Mouse (Mus musculus) midbrain, embryonic 13.5 days (tissue): ENCODE data around the gene Cacng1. TPM values are rescaled to one million over a fixed set of nuclear protein-coding genes. Genes with fewer than 3 reads are reported as not detected.

Source experiments
- ATAC-seq: fragments of 200-750 bp; cut with Nextera tagmentation; 2 replicates; pipeline ENCODE4 v1.8.0; 2017; ENCODE audit warnings: mild to moderate bottlenecking, moderate TSS enrichment, moderate library complexity
- H3K27ac ChIP-seq: fragments of 300-500 bp; sonication (generic); 2 replicates; pipeline ENCODE4 v1.5.1; 2015; ENCODE audit warnings: inconsistent platforms, mild to moderate bottlenecking, moderate library complexity
- H3K27me3 ChIP-seq: fragments of 300-500 bp; sonication (generic); 2 replicates; pipeline ENCODE4 v1.6.1; 2015; ENCODE audit warnings: mild to moderate bottlenecking, inconsistent platforms
- H3K36me3 ChIP-seq: fragments of 300-500 bp; sonication (generic); 2 replicates; pipeline ENCODE4 v1.6.1; 2015; ENCODE audit warnings: mild to moderate bottlenecking, inconsistent platforms
- H3K4me1 ChIP-seq: fragments of 300-500 bp; sonication (generic); replicated peaks from 2 replicates; pipeline ENCODE4 v1.6.1; 2015; ENCODE audit warnings: inconsistent platforms
- H3K4me2 ChIP-seq: fragments of 300-500 bp; sonication (generic); replicated peaks from 2 replicates; pipeline ENCODE4 v1.6.1; 2015; ENCODE audit warnings: moderate library complexity, mild to moderate bottlenecking, inconsistent platforms
- H3K4me3 ChIP-seq: fragments of 300-500 bp; sonication (generic); replicated peaks from 2 replicates; pipeline ENCODE4 v1.5.1; 2015; ENCODE audit warnings: mild to moderate bottlenecking, inconsistent platforms
- H3K9ac ChIP-seq: fragments of 300-500 bp; sonication (generic); replicated peaks from 2 replicates; pipeline ENCODE4 v1.6.1; 2015; ENCODE audit warnings: mild to moderate bottlenecking, inconsistent platforms
- H3K9me3 ChIP-seq: fragments of 300-500 bp; sonication (generic); 2 replicates; pipeline ENCODE4 v1.6.1; 2016; ENCODE audit warnings: mild to moderate bottlenecking, inconsistent platforms
- WGBS: fragments of 180-500 bp; shearing (Covaris S2); methylation state at CpG from one replicate; pipeline ENCODE4 v1.1.7; 2015; 5-methylcytosine and 5-hydroxymethylcytosine counted together
- polyA plus RNA-seq: library from polyadenylated mRNA; unstranded; fragments of >200 nt; fragmentation: Nextera tagmentation; extraction: Ambion mirVana; gene quantifications from 2 replicates; pipeline ENCODE4 v1.2.1, GENCODE M21; 2015

The Cacng1 gene
- polyA plus RNA-seq, 1 experiment from 2014 or later: 0.26 TPM

DNA sequence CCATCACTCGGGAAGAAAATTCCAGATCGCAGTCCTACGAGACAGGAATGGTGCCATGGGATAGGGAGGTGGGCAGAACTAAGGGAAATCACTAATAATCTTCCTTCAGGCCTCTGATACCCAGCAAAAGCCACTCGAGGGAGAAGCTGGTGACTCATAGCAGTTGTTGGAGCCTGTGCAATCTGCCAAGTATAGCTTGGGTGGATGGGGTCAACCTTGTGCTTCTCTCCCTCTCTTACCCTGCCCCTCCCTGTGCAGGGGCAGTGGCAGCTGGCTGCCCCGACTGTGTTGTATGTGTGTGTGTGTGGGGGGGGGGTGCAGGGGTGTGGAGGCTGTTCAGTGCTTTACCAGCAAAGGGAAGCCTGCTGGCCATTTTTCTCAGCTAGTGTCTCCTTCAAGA lies 15.2 kb upstream of the Cacng1 start:
- Histone ChIP-seq H3K27me3 (no peaks in the 10 kb centered on the region), H3K9ac (no peak overlapping the region), H3K4me2 (no peak overlapping the region), H3K27ac (no peak overlapping the region), H3K4me3 (no peak overlapping the region), H3K36me3 (peaks cover 57% of the 10 kb centered on the region), H3K9me3 (no peaks in the 10 kb centered on the region), H3K4me1 (no peaks in the 10 kb centered on the region)
- no peak for ATAC-seq
- 96% methylated on average over 5 of the region's 5 CpGs for WGBS

DNA sequence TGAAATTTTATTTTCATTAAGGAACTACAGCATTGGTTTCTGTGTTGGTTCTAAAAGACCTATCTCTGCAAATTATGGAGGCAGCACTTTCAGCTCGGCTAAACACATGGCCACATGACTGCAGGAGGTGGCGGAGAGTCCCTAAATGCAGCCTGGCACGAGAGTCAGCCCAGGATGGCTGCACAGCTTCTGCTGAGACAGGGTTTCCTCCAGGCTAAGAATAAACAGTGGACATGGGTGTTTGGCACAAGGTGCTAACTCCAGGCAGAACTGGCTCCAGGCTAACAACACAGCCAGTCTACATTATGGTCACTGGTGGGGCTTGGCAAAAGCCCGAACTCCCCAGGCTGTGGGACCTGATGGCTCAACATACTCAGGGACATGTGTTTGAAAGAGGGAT lies 14.6 kb upstream of the Cacng1 start:
- H3K36me3 ChIP-seq: peaks cover 52% of the 10 kb centered on the region
- no peak overlapping the region for H3K4me3 ChIP-seq
- no peak overlapping the region for H3K27ac ChIP-seq
- H3K4me1 ChIP-seq: no peaks in the 10 kb centered on the region
- 89% methylated on average over 4 of the region's 4 CpGs for whole genome bisulfite sequencing
- H3K9me3 ChIP-seq: no peaks in the 10 kb centered on the region
- no peak for ATAC-seq
- H3K9ac ChIP-seq: no peak overlapping the region
- H3K4me2 ChIP-seq: no peak overlapping the region
- H3K27me3 ChIP-seq: no peaks in the 10 kb centered on the region

GRCm38 (mm10) chr11:107729141-107729540 lies 12.8 kb upstream of the Cacng1 start:
- H3K4me2 ChIP-seq: no peak overlapping the region
- 90% methylated on average over 7 of the region's 7 CpGs for WGBS
- no peak for ATAC-seq
- H3K36me3 ChIP-seq: peaks cover 34% of the 10 kb centered on the region
- H3K27me3 ChIP-seq: no peaks in the 10 kb centered on the region
- no peaks in the 10 kb centered on the region for H3K9me3 ChIP-seq
- no peak overlapping the region for H3K4me3 ChIP-seq
- no peaks in the 10 kb centered on the region for H3K4me1 ChIP-seq
- H3K27ac ChIP-seq: no peak overlapping the region
- H3K9ac ChIP-seq: no peak overlapping the region

DNA sequence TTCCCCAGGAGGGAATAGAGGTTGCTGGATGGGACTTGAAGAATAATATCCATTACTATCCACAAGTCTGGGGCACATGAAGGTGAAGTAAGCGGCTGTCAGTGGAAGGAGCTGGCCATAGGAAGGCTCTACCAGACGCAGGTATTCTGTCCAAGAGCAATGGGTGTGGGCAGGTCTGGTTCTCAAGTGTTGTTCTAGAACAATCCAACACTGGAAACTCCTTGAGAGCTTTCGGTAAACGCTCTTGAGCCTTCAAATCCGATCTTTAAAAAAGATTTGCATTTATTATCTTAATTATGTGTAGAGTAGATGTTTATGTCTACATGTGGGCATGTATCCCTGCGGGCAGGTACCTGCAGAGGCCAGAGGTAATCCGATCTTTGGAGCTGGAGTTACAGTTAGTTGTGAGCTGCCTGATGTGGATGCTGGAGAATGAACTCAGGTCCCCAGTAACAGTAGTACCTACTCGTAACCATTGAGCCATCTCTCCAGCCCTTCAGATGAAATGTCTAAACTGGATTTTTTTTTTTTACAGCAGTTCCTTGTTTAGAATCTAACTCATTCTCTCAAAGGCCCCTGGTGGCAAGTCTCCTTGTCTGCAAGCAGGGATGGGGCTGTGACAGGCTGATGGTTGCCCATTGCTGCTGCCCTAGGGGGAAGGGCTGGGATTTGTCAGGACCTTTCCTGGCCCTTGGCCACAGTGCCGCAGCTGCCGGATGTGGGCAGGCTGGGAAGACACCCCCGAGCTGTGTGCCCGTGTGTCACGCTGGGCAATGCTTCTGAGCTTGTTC lies 11.9 kb upstream of the Cacng1 start:
- Histone ChIP-seq H3K4me2 (no peak overlapping the region), H3K36me3 (peaks cover 26% of the 10 kb centered on the region), H3K9me3 (no peaks in the 10 kb centered on the region), H3K4me3 (no peak overlapping the region), H3K27ac (no peak overlapping the region), H3K9ac (no peak overlapping the region), H3K4me1 (no peaks in the 10 kb centered on the region), H3K27me3 (no peaks in the 10 kb centered on the region)
- WGBS: 84% methylated on average over 13 of the region's 13 CpGs
- no peak for ATAC-seq

GRCm38 (mm10) chr11:107724603-107725002 lies 8.3 kb upstream of the Cacng1 start:
- Histone ChIP-seq H3K4me2 (no peak overlapping the region), H3K4me3 (no peak overlapping the region), H3K36me3 (peaks cover 4% of the 10 kb centered on the region; the same call in 1 of the 2 replicates), H3K27ac (no peak overlapping the region), H3K9me3 (peaks cover 3% of the 10 kb centered on the region; the same call in 1 of the 2 replicates), H3K9ac (no peak overlapping the region), H3K27me3 (no peaks in the 10 kb centered on the region), H3K4me1 (no peaks in the 10 kb centered on the region)
- WGBS: 94% methylated on average over 8 of the region's 8 CpGs
- ATAC-seq: no peak

GRCm38 (mm10) chr11:107721057-107721456 lies 4.7 kb upstream of the Cacng1 start:
- WGBS: 84% methylated on average over 7 of the region's 7 CpGs
- H3K4me1 ChIP-seq: 0 out of 2 replicates have a peak, but pooled peaks cover 5% of the 10 kb centered on the region
- no peak overlapping the region for H3K4me2 ChIP-seq
- no peak overlapping the region for H3K27ac ChIP-seq
- H3K36me3 ChIP-seq: peaks cover 4% of the 10 kb centered on the region; the same call in 1 of the 2 replicates
- H3K4me3 ChIP-seq: no peak overlapping the region
- no peak overlapping the region for H3K9ac ChIP-seq
- H3K9me3 ChIP-seq: peaks cover 3% of the 10 kb centered on the region
- no peaks in the 10 kb centered on the region for H3K27me3 ChIP-seq
- no peak for ATAC-seq

DNA sequence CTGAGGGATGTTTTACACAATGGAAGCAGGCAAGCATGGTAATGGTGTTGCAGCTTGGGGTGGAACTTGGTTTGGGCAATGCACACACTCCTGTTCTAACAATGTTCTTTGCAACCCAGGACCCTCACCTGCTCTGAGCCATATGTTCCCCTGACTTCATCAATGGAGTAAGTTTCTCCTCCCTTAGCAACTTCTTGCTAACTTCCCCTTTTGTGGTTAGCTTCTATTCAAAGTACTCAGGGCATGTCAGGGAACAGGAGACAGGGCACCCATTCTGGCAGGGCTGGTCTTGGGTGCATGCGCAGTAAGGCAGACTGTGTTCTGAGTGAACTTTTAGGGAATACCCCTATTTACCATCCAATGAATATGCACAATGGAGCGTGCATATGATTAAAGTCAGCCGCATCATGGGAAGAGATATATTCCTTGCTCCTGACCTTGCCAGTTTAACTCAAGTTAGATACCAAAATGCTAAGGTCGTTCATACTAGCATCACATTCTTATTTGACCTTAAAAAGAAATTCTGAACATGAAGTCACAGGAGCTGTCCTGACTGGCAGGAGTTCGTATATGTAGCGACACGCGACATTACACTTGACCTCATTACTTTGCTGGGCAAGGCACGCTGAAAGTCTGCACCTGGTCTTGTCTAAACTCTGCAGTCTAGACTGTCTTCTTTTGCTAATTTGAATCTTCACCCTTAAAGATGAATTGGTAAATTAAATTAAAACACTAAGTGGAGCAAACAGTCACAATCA lies 4.1 kb upstream of the Cacng1 start:
- no peak for ATAC-seq
- Histone ChIP-seq H3K9me3 (peaks cover 3% of the 10 kb centered on the region), H3K4me3 (no peak overlapping the region), H3K27ac (no peak overlapping the region), H3K27me3 (no peaks in the 10 kb centered on the region), H3K4me2 (no peak overlapping the region), H3K4me1 (0 out of 2 replicates have a peak, but pooled peaks cover 5% of the 10 kb centered on the region), H3K36me3 (peaks cover 4% of the 10 kb centered on the region; the same call in 1 of the 2 replicates), H3K9ac (no peak overlapping the region)
- WGBS: 91% methylated on average over 9 of the region's 9 CpGs

GRCm38 (mm10) chr11:107714368-107714767 lies 2.0 kb downstream of the Cacng1 start:
- Histone ChIP-seq H3K4me2 (no peak overlapping the region), H3K27ac (no peak overlapping the region), H3K9ac (no peak overlapping the region), H3K4me3 (no peak overlapping the region), H3K9me3 (no peaks in the 10 kb centered on the region; the same call in 1 of the 2 replicates), H3K36me3 (no peaks in the 10 kb centered on the region), H3K4me1 (0 out of 2 replicates have a peak, but pooled peaks cover 10% of the 10 kb centered on the region), H3K27me3 (peaks cover 9% of the 10 kb centered on the region; the same call in 1 of the 2 replicates)
- no peak for ATAC-seq
- 82% methylated on average over 7 of the region's 7 CpGs for WGBS

DNA sequence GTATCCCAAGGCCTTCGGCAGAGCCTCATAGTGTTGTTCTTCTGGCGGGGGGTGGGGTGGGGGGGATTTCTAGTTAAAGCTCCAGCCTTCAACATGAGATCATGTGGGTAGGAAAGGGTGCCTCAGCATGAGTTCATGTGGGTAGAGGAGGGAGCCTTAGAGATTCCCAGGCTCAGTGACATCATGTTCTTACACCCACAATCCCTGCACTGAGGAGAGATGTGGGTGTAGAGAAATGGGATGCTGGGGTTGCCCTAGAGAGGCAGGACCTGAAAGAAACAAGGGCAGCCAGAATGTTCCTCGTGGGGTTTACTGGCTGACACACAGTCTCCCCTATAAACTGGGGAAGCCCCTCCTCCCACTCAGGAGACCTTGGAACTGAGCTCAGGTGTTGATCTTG lies 5.9 kb downstream of the Cacng1 start:
- H3K27ac ChIP-seq: no peak overlapping the region
- no peak overlapping the region for H3K4me2 ChIP-seq
- peaks cover 22% of the 10 kb centered on the region for H3K27me3 ChIP-seq
- ATAC-seq: no peak
- H3K4me1 ChIP-seq: peaks cover 24% of the 10 kb centered on the region
- H3K9me3 ChIP-seq: no peaks in the 10 kb centered on the region
- H3K4me3 ChIP-seq: no peak overlapping the region
- H3K36me3 ChIP-seq: no peaks in the 10 kb centered on the region
- no peak overlapping the region for H3K9ac ChIP-seq
- 73% methylated on average over 3 of the region's 3 CpGs for WGBS

DNA sequence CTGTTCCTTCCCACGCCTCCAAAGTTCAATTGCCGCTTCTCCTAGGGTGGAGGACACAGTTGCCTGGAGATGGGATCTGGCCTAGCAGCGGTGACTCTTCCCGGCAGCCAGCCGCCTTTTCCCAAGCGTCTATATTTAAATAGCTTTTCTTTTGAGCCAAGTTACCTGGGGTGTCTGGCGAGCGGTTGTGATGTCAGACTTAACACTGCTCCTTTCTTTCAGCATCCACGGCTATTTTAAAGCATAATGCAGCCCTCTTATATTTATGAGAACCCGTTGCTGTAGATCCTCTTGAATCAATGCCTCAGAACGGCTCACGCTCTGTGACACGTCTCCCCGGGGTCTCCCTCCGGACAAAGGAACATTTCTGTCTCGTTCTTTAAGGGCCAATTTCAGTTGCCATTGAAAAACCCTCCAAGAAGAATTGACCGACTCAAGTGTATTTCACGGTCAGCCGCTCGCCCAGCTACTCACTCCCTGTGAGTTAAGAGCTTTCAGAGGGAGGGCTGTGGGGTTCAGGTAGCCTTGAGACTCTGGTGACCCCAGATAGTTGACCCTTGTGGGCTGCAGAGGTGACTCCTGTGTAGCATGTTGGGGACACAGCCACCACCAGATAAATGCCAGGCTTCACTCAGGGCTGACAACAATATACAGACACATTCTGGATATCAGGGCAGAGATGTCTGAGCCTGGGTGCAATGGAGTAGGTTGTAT lies 8.3 kb downstream of the Cacng1 start:
- 0 out of 2 replicates have a peak overlapping the region, but pooled peaks have one; percentile 10 for H3K9ac ChIP-seq
- H3K27me3 ChIP-seq: peaks cover 42% of the 10 kb centered on the region
- 7% methylated on average over 20 of the region's 20 CpGs for WGBS
- H3K4me1 ChIP-seq: peaks cover 36% of the 10 kb centered on the region
- H3K9me3 ChIP-seq: no peaks in the 10 kb centered on the region
- H3K36me3 ChIP-seq: no peaks in the 10 kb centered on the region
- peak overlapping the region; percentile 4; the same call in 1 of the 2 replicates for H3K27ac ChIP-seq
- 0 out of 2 replicates have a peak overlapping the region, but pooled peaks have one; percentile 6 for H3K4me3 ChIP-seq
- ATAC-seq: peak; percentile 69
- H3K4me2 ChIP-seq: peak overlapping the region; percentile 35

DNA sequence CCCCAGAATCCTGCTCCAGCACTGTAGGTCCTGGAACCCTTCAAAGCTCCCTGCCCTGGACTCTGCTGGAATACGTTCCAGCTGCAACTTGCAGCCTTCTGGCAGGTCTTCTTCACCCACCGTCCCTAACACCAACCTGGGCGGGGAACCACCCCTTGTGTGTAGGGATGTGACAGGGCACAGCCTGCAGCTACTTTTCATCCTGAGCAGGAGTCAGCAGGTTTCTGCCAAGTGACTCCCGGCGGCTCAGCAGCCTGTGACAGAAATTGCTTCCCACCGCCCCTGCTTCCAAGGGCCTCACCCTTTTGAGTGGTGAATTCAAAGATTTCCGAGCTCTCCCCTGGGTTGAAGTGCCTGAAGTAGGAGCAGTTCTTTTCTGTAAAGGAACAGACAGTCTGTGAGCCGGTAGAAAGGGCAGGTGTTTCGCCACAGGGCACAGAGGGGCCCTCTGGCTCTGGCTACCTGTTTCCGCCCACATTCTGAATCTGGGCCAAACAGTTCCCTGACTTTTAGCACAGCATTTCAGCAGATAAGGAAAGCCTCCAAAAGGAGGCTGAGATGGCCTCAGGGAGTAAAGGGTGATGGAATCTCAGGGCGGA lies 10.7 kb downstream of the Cacng1 start:
- no peak for ATAC-seq
- Histone ChIP-seq H3K4me2 (no peak overlapping the region), H3K4me1 (peaks cover 37% of the 10 kb centered on the region), H3K36me3 (no peaks in the 10 kb centered on the region), H3K4me3 (no peak overlapping the region), H3K27ac (no peak overlapping the region), H3K9ac (no peak overlapping the region), H3K27me3 (peaks cover 38% of the 10 kb centered on the region), H3K9me3 (no peaks in the 10 kb centered on the region)
- 64% methylated on average over 11 of the region's 11 CpGs for WGBS
